Mouse (Mus musculus): ENCODE measurements around the gene Robo2.

GRCm38 (mm10) chr16:74092997-74093801, 318.4 kb downstream of the Robo2 start:
- TF ChIP-seq CTCF (IDR thresholded peaks at IDR 0.05; ENCODE audit: low read depth, low read length) (no peak), POLR2A (IDR thresholded peaks at IDR 0.05; ENCODE audit: borderline replicate concordance, low read depth, low read length) (no peak)
